Mouse (Mus musculus) intestine, embryonic 16.5 days (tissue): Measurements from ENCODE around the gene Hnrnpk. TPM values are rescaled to one million over a fixed set of nuclear protein-coding genes. Genes with fewer than 3 reads are reported as not detected.
A peak's percentile ranks its signal among the peaks of the same experiment; 100 is the strongest.
"Not testable (repeated sequence)": the region's sequence is repeated elsewhere in the genome, so short reads cannot be mapped to it uniquely, and the experiment has no call there.

Source experiments
- ATAC-seq: fragments of 200-750 bp; cut with Nextera tagmentation; 2 replicates; pipeline ENCODE4 v1.8.0; 2017; ENCODE audit warnings: moderate TSS enrichment, moderate library complexity
- H3K27ac ChIP-seq: fragments of 300-500 bp; sonication (generic); 2 replicates; pipeline ENCODE4 v1.5.1; 2014; ENCODE audit warnings: mild to moderate bottlenecking, low read length
- H3K27me3 ChIP-seq: fragments of 300-500 bp; sonication (generic); replicated peaks from 2 replicates; pipeline ENCODE4 v1.6.1; 2014; ENCODE audit warnings: low read length, control low read depth, mixed read lengths; ENCODE audit not compliant: control insufficient read depth, insufficient read depth
- H3K36me3 ChIP-seq: fragments of 300-500 bp; sonication (generic); 2 replicates; pipeline ENCODE4 v1.6.1; 2014; ENCODE audit warnings: low read length, control low read depth; ENCODE audit not compliant: control insufficient read depth, insufficient read depth
- H3K4me1 ChIP-seq: fragments of 300-500 bp; sonication (generic); 2 replicates; pipeline ENCODE4 v1.6.1; 2014; ENCODE audit warnings: low read length, control low read depth, mixed read lengths; ENCODE audit not compliant: control insufficient read depth, insufficient read depth
- H3K4me2 ChIP-seq: fragments of 300-500 bp; sonication (generic); 2 replicates; pipeline ENCODE4 v1.6.1; 2014; ENCODE audit warnings: low read depth, low read length, control low read depth
- H3K4me3 ChIP-seq: fragments of 300-500 bp; sonication (generic); 2 replicates; pipeline ENCODE4 v1.5.1; 2014; ENCODE audit warnings: mild to moderate bottlenecking, low read length
- H3K9ac ChIP-seq: fragments of 300-500 bp; sonication (generic); 2 replicates; pipeline ENCODE4 v1.6.1; 2014; ENCODE audit warnings: low read depth, low read length
- H3K9me3 ChIP-seq: fragments of 300-500 bp; sonication (generic); 2 replicates; pipeline ENCODE4 v1.6.1; 2016; ENCODE audit warnings: low read length, control low read depth; ENCODE audit not compliant: control insufficient read depth
- WGBS: fragments of 180-500 bp; shearing (Covaris S2); extraction: QIAGEN DNeasy Blood & Tissue Kit; methylation state at CpG from one replicate; pipeline ENCODE4 v1.1.7; 2014; 5-methylcytosine and 5-hydroxymethylcytosine counted together
- polyA plus RNA-seq: library from polyadenylated mRNA; unstranded; fragments of >200 nt; fragmentation: Nextera tagmentation; extraction: Ambion mirVana; gene quantifications from 2 replicates; pipeline ENCODE4 v1.2.1, GENCODE M21; 2015

Hnrnpk gene
- polyA plus RNA-seq, 1 experiment from 2014 or later = 1,211 TPM

- Histone ChIP-seq H3K9ac (peak overlapping the region; percentile 100), H3K4me1 (no peaks in the 10 kb centered on the region), H3K27ac (peak overlapping the region; percentile 28; the same call in 1 of the 2 replicates), H3K36me3 (peaks cover 11% of the 10 kb centered on the region), H3K4me2 (peak overlapping the region; percentile 82), H3K27me3 (no peaks in the 10 kb centered on the region), H3K9me3 (no peaks in the 10 kb centered on the region), H3K4me3 (peak overlapping the region; percentile 80)
- WGBS = 1% methylated on average over 11 of the region's 11 CpGs
- ATAC-seq = no peak
Measured at GRCm38 (mm10) chr13:58400576-58400975, 2.6 kb downstream of the Hnrnpk start.

DNA sequence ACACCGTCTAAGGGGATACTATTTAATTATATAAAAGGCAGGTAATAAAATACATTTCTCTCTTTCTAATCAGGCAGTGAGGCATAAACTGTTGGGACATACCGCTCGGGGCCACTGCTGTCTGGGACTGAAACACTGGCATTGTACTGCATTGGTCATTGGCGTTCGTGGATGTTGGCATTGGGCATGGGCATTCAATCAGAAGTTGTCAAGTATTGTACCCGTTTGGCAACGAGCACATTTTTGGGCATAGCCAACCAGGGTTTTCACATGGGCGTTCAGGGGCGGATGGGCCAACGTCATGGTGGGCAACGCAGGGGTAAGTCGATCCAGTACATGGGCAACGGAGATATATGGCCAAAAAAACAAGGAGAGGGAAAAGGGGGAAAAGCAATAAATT lies 5.5 kb downstream of the Hnrnpk start:
- Histone ChIP-seq H3K27me3 (no peaks in the 10 kb centered on the region), H3K36me3 (peaks cover 13% of the 10 kb centered on the region), H3K4me3 (no peak overlapping the region), H3K9me3 (no peaks in the 10 kb centered on the region), H3K9ac (no peak overlapping the region), H3K27ac (no peak overlapping the region), H3K4me2 (no peak overlapping the region), H3K4me1 (no peaks in the 10 kb centered on the region)
- ATAC-seq = no peak
- WGBS = 86% methylated on average over 13 of the region's 13 CpGs

DNA sequence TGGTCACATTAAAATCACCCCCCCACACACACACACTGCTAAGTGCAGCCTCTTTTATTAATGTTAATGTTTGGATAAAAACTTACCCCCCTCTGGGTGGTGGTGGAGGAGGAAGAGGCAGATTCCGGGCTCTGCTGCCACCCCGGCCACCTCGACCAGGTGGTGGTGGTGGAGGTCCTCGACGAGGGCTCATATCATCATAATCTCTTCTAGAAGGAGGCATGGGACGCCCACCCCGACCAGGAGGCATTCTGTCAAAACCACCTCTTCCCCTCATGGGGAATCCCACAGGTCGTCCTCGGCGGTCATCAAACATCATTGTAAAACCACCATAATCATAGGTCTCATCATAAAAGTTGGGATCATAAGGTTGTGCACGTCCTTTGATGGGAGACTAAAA lies 8.8 kb downstream of the Hnrnpk start:
- H3K27me3 ChIP-seq, H3K4me3 ChIP-seq, H3K4me1 ChIP-seq, H3K9ac ChIP-seq, H3K4me2 ChIP-seq, H3K9me3 ChIP-seq, H3K27ac ChIP-seq: not testable (repeated sequence)
- H3K36me3 ChIP-seq = peaks cover 19% of the 10 kb centered on the region
- 79% methylated on average over 11 of the region's 11 CpGs for WGBS
- 0 out of 2 replicates have a peak, but pooled peaks have one; percentile 16 for ATAC-seq

DNA sequence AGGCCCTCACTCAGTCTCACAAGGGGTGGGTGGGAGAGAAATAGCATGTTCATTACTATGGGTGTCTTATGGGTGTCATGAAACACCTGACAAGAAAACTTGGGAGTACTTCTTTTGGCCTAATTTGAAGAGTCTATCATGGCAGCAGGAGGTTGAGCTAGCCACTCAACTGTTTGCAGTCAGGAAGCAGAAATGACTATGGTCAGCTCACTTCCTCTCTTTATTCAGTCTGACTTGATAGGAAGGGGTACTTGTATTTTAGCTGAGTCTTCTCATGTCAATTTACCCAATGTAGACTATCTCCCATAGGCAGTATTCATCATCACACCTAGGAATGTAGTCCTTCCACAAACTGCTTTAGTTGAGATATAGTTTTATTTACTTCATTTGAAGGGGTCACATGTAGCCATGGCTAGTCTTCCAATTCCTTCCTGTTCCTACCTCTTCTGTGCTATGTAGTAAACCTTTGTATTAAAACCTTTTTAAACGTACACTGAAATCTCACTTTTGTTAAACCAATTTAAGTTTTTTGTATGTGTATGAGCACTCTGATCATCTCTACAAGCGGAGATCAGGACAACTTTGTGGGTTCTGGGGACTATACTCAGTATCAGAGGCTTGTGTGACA lies 13.7 kb downstream of the Hnrnpk start:
- Histone ChIP-seq H3K4me3 (no peak overlapping the region), H3K4me2 (no peak overlapping the region), H3K27ac (no peak overlapping the region), H3K36me3 (peaks cover 6% of the 10 kb centered on the region; the same call in 1 of the 2 replicates), H3K4me1 (peaks cover 5% of the 10 kb centered on the region; the same call in 1 of the 2 replicates), H3K27me3 (no peaks in the 10 kb centered on the region), H3K9ac (no peak overlapping the region), H3K9me3 (no peaks in the 10 kb centered on the region)
- no peak for ATAC-seq
- 76% methylated on average over 2 of the region's 2 CpGs for WGBS

DNA sequence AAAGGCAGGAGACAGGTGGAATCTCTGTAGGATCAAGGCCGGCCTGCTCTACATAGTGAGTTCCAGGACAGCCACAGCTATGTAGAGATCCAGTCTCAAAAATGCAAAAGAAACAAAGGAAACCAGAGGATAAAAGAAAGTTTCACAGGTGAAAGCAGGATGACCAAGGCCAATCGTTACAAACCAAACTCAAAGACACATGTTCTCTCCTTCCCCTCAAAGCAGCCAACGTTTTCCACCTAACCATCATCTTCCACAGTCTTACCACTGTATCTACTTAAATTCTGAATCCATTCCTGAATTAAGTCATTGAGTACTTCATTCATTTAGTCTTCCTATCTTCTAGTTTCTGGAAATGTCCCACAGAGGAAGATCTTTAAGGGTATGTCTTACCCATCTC lies 14.8 kb downstream of the Hnrnpk start:
- Histone ChIP-seq H3K27me3 (no peaks in the 10 kb centered on the region), H3K4me1 (peaks cover 9% of the 10 kb centered on the region; the same call in 1 of the 2 replicates), H3K4me3 (no peak overlapping the region), H3K9me3 (no peaks in the 10 kb centered on the region), H3K4me2 (no peak overlapping the region), H3K36me3 (peaks cover 6% of the 10 kb centered on the region; the same call in 1 of the 2 replicates), H3K27ac (no peak overlapping the region), H3K9ac (no peak overlapping the region)
- 51% methylated on average over 3 of the region's 3 CpGs for WGBS
- ATAC-seq = no peak

DNA sequence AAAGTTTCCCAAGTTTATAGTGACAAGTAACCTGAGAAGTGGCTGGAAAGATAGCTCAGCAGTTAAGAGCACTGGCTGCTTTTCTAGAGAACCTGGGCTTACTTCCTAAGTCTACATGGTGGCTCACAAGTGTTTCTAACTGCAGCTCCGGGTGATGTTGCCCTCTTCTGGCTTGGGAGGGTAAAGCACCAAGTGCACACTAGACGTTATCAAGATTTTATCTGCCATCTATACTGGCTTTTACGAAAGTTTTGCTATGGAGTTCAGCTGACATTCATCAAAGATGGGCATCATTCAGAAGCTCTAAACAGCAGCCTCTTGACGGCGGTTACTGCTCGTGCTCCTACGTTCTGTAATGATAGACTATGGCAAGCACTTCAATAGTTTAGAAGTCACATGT lies 15.2 kb downstream of the Hnrnpk start:
- no peak overlapping the region for H3K9ac ChIP-seq

DNA sequence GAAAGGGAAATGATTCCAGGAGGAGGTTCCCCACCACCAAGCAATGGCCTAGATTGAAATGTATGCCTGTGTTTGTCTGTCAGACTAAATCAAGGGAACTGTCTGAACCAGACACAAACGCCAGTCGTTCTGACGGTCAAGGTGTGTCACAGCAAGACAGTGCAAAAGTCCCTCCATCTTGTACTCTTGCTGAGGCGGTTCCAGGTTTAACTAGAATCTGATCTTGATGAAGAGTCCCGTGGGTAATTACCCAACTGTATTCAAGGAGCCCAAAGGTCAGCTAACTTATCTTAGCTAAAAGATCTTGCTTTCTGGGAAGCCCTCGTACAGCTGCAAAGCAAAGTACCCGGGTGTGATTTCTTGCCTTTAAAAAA lies 17.6 kb downstream of the Hnrnpk start:
- Histone ChIP-seq H3K4me3 (peak overlapping the region; percentile 78), H3K36me3 (peaks cover 24% of the 10 kb centered on the region), H3K4me2 (peak overlapping the region; percentile 86), H3K4me1 (peaks cover 9% of the 10 kb centered on the region; the same call in 1 of the 2 replicates), H3K27ac (peak overlapping the region; percentile 85), H3K27me3 (no peaks in the 10 kb centered on the region), H3K9ac (peak overlapping the region; percentile 94), H3K9me3 (peaks cover 10% of the 10 kb centered on the region)
- peak; percentile 43 for ATAC-seq
- WGBS = 68% methylated on average over 7 of the region's 7 CpGs

More for the DNA sequence above, 15.2 kb downstream of the Hnrnpk start:
- H3K9me3 ChIP-seq = no peaks in the 10 kb centered on the region
- peak; percentile 19; the same call in 1 of the 2 replicates for ATAC-seq
- H3K27ac ChIP-seq = no peak overlapping the region
- H3K4me2 ChIP-seq = no peak overlapping the region
- H3K4me3 ChIP-seq = no peak overlapping the region
- 12% methylated on average over 7 of the region's 7 CpGs for WGBS
- H3K27me3 ChIP-seq = no peaks in the 10 kb centered on the region
- peaks cover 8% of the 10 kb centered on the region for H3K36me3 ChIP-seq
- H3K4me1 ChIP-seq = peaks cover 9% of the 10 kb centered on the region; the same call in 1 of the 2 replicates

DNA sequence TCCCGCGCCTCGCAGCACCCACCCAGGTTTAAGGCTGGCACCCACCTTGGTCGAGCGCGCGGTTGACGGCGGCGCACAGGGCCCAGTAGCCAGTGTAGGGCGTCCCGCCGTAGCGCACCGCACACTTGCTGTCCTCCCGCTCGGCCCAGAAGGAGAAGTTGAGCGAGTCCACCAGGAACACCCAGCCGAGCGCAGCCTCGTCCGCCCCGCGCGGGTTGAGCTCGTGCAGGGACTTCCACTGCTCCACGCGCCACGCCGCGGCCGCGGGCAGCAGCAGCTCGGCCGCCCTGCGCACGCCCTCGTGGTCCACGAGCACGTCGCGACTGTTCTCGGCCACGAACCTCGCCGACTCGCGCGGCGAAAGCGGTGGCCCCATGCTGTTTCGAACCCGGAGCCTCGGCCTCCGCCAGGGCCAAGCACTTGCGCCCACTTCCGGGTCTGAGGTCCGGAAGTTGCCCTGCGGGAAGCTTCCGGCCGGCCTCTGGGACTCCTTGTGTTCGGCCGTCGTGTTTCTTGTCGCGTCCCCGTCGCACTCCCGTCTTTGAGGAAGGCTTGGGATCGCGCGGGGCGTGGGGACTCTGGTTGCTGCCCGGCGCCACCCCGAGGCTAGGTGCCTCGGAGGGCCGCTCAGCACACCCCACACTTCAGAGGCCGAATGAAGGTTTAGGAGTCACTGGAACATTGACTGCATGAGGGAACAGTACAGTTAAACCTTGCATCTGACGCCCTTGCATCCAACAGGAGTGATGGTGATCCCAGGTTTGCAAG lies 18.2 kb downstream of the Hnrnpk start, which contains the start of gene 2210016F16Rik:
Gene 2210016F16Rik (minus strand): TSS at position 447 of the 768 bp plus-strand sequence.
- peaks cover 9% of the 10 kb centered on the region; the same call in 1 of the 2 replicates for H3K4me1 ChIP-seq
- H3K36me3 ChIP-seq = peaks cover 29% of the 10 kb centered on the region
- no peaks in the 10 kb centered on the region for H3K27me3 ChIP-seq
- H3K9me3 ChIP-seq = peaks cover 12% of the 10 kb centered on the region
- peak within 1 kb of the TSS; percentile 94 for H3K9ac ChIP-seq
- H3K27ac ChIP-seq = peak within 1 kb of the TSS; percentile 85
- peak; percentile 81 for ATAC-seq
- H3K4me3 ChIP-seq = peak within 1 kb of the TSS; percentile 78
- WGBS = 2% methylated on average over 80 of the region's 80 CpGs
- peak within 1 kb of the TSS; percentile 86 for H3K4me2 ChIP-seq

DNA sequence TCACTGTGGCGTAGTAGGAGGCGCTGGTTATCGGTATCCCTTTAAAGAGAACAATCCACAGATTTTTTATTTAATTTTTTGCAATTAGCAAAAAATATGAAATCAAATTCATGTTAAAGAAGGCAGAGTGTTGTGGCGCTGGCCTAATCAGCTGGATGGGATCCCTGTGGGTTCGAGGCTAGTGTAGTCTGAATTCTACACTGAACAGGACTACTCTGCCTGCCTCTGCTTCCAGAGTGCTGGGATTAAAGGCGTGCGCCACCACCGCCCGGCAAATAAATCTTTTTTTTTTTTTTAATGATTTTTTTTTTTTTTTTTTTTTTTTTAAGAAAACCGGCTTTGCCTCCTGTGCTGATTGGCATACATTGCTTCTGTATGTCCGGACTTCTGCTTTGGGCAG lies 18.8 kb downstream of the Hnrnpk start:
- no peaks in the 10 kb centered on the region for H3K27me3 ChIP-seq
- ATAC-seq = 0 out of 2 replicates have a peak, but pooled peaks have one; percentile 25

More for the DNA sequence above, 18.8 kb downstream of the Hnrnpk start:
- H3K4me1 ChIP-seq = peaks cover 9% of the 10 kb centered on the region; the same call in 1 of the 2 replicates
- H3K27ac ChIP-seq = peak overlapping the region; percentile 85; the same call in 1 of the 2 replicates
- peak overlapping the region; percentile 94 for H3K9ac ChIP-seq
- peaks cover 12% of the 10 kb centered on the region for H3K9me3 ChIP-seq
- 42% methylated on average over 11 of the region's 11 CpGs for WGBS
- peak overlapping the region; percentile 86 for H3K4me2 ChIP-seq
- H3K4me3 ChIP-seq = peak overlapping the region; percentile 78
- H3K36me3 ChIP-seq = peaks cover 29% of the 10 kb centered on the region
